Mouse (Mus musculus) lung, postnatal 0 days (tissue): ENCODE results near the gene Lama1. TPM values are rescaled to one million over a fixed set of nuclear protein-coding genes. Genes with fewer than 3 reads are reported as not detected.

Experiments
- ATAC-seq: fragments of 200-750 bp; cut with Nextera tagmentation; 2 replicates; pipeline ENCODE4 v1.8.0; 2017; ENCODE audit warnings: moderate library complexity
- DNase-seq: peaks from one replicate; pipeline ENCODE4 v3.0.0-alpha.2; 2016; ENCODE audit warnings: low spot score
- H3K27ac ChIP-seq: fragments of 300-500 bp; sonication (generic); 2 replicates; pipeline ENCODE4 v1.5.1; 2014; ENCODE audit warnings: antibody characterized with exemption, mild to moderate bottlenecking, low read length, mixed read lengths
- H3K27me3 ChIP-seq: fragments of 300-500 bp; sonication (generic); replicated peaks from 2 replicates; pipeline ENCODE4 v1.6.1; 2014; ENCODE audit warnings: low read length, mixed read lengths; ENCODE audit not compliant: insufficient read depth
- H3K36me3 ChIP-seq: fragments of 300-500 bp; sonication (generic); 2 replicates; pipeline ENCODE4 v1.6.1; 2014; ENCODE audit warnings: low read length, mixed read lengths; ENCODE audit not compliant: insufficient read depth
- H3K4me1 ChIP-seq: fragments of 300-500 bp; sonication (generic); 2 replicates; pipeline ENCODE4 v1.6.1; 2014; ENCODE audit warnings: antibody characterized with exemption, low read depth, low read length, mixed read lengths; ENCODE audit not compliant: insufficient read depth
- H3K4me2 ChIP-seq: fragments of 300-500 bp; sonication (generic); replicated peaks from 2 replicates; pipeline ENCODE4 v1.6.1; 2014; ENCODE audit warnings: low read depth, mild to moderate bottlenecking, low read length, moderate library complexity, mixed read lengths
- H3K4me3 ChIP-seq: fragments of 300-500 bp; sonication (generic); 2 replicates; pipeline ENCODE4 v1.5.1; 2014; ENCODE audit warnings: low read depth, low read length
- H3K9ac ChIP-seq: fragments of 300-500 bp; sonication (generic); replicated peaks from 2 replicates; pipeline ENCODE4 v1.6.1; 2014; ENCODE audit warnings: low read depth, mild to moderate bottlenecking
- H3K9me3 ChIP-seq: fragments of 300-500 bp; sonication (generic); 2 replicates; pipeline ENCODE4 v1.6.1; 2016; ENCODE audit warnings: low read length, mixed read lengths
- CTCF ChIP-seq: IDR thresholded peaks from 2 replicates; pipeline ENCODE4 v1.5.1; 2016; ENCODE audit warnings: antibody characterized with exemption, mild to moderate bottlenecking
- EP300 ChIP-seq: IDR thresholded peaks from 2 replicates; pipeline ENCODE4 v1.6.1; 2016; ENCODE audit warnings: antibody characterized with exemption, mild to moderate bottlenecking, control low read depth
- WGBS: fragments of 180-500 bp; shearing (Covaris S2); extraction: QIAGEN DNeasy Blood & Tissue Kit; methylation state at CpG from one replicate; pipeline ENCODE4 v1.1.7; 2014; 5-methylcytosine and 5-hydroxymethylcytosine counted together
- polyA plus RNA-seq: library from polyadenylated mRNA; unstranded; fragments of >200 nt; fragmentation: Nextera tagmentation; extraction: Ambion mirVana; gene quantifications from 2 replicates; pipeline ENCODE4 v1.2.1, GENCODE M21; 2015

Gene Lama1
- 0.56 and 0.80 TPM in 2 replicates for polyA plus RNA-seq

DNA sequence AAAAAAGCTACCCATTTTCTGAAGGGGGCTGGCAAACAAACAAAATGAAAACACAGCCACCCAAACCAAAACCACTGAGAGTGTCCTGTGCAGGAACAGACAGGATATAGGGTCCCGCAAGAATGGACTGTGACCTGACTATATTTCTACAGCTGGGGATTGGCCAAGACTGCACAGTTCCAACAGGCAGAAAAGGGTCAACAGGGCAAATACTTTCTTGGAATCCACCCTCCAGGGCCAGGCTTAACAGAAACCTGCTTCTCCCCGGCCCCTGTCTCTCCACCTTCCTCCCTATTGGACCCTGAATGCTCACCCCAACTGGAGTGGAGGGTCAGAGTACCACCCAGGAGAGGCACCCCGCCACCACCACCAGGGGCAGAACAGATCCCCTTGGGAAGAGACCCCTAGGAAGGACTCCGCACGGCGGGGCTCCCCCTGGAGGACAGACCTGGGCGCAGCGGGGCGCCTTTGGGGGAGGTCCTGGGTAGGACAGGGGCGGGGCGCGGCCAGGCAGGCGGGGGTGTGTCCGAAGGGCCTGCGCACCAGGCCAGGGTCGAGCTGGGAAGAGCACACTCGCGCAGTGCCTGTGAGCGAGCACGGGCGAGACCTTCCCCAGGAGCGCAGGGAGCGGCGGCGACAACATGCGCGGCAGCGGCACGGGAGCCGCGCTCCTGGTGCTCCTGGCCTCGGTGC is at the start of gene Lama1:
Gene Lama1 (plus strand): TSS at position 566 of the 693 bp plus-strand sequence.
- Histone ChIP-seq H3K4me3 (peak within 1 kb of the TSS; percentile 52), H3K4me2 (peak within 1 kb of the TSS; percentile 99), H3K4me1 (peaks cover 11% of the 10 kb centered on the region; the same call in 1 of the 2 replicates), H3K9me3 (no peaks in the 10 kb centered on the region), H3K36me3 (no peaks in the 10 kb centered on the region), H3K27me3 (peaks cover 6% of the 10 kb centered on the region; the same call in 1 of the 2 replicates), H3K9ac (0 out of 2 replicates have a peak within 1 kb of the TSS, but pooled peaks have one; percentile 3), H3K27ac (no peak within 1 kb of the TSS)
- 1% methylated on average over 29 of the region's 32 CpGs for WGBS
- ATAC-seq (peak; percentile 98), DNase-seq (peak; percentile 87)
- no peak for TF ChIP-seq EP300
- TF ChIP-seq CTCF, result peak; percentile 92

DNA sequence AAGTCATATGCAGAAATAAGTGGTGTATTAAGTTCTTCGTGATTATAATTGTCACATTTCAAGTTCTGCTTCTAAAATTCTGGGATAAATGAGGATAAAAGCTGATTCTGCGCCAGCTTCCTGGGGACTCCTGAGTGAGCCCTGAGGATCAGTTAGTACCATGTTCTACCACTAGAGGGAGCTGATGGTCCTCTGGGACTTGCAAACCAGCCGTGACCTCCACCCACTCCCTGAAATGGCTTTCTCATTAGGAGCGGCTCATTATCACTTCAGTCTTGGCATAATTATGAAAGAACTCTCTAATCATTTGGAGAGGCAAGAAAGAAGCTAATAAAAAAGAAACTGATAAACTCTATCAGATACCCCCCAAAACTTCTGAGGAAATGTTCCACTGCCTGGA is 45.6 kb upstream of the Lama1 start:
- no peaks in the 10 kb centered on the region for H3K36me3 ChIP-seq
- no peak overlapping the region for H3K27ac ChIP-seq
- peak; percentile 63 for DNase-seq
- no peak overlapping the region for H3K9ac ChIP-seq
- no peaks in the 10 kb centered on the region for H3K27me3 ChIP-seq
- no peak overlapping the region for H3K4me2 ChIP-seq
- no peaks in the 10 kb centered on the region for H3K9me3 ChIP-seq
- H3K4me1 ChIP-seq, result no peaks in the 10 kb centered on the region
- WGBS, result 10% methylated on average over 4 of the region's 4 CpGs
- no peak overlapping the region for H3K4me3 ChIP-seq
- TF ChIP-seq CTCF (peak; percentile 96), EP300 (no peak)
- peak; percentile 47 for ATAC-seq

- Histone ChIP-seq H3K9me3 (no peaks in the 10 kb centered on the region), H3K9ac (no peak overlapping the region), H3K27ac (no peak overlapping the region), H3K4me1 (no peaks in the 10 kb centered on the region), H3K4me3 (no peak overlapping the region), H3K27me3 (no peaks in the 10 kb centered on the region), H3K4me2 (no peak overlapping the region), H3K36me3 (no peaks in the 10 kb centered on the region)
- DNase-seq, result no peak
- no peak for ATAC-seq
- WGBS, result 70% methylated on average over 3 of the region's 3 CpGs
- TF ChIP-seq CTCF (no peak), EP300 (no peak)
Measured at GRCm38 (mm10) chr17:67664299-67664698, 32.8 kb upstream of the Lama1 start.

- Histone ChIP-seq H3K27me3 (no peaks in the 10 kb centered on the region), H3K4me2 (no peak overlapping the region), H3K4me3 (no peak overlapping the region), H3K36me3 (no peaks in the 10 kb centered on the region), H3K27ac (no peak overlapping the region), H3K9ac (no peak overlapping the region), H3K9me3 (no peaks in the 10 kb centered on the region), H3K4me1 (no peaks in the 10 kb centered on the region)
- no peak for TF ChIP-seq CTCF
- TF ChIP-seq EP300, result no peak
- ATAC-seq (no peak), DNase-seq (no peak)
- WGBS, result 58% methylated on average over 5 of the region's 5 CpGs
Measured at GRCm38 (mm10) chr17:67666981-67667380, 30.1 kb upstream of the Lama1 start.

DNA sequence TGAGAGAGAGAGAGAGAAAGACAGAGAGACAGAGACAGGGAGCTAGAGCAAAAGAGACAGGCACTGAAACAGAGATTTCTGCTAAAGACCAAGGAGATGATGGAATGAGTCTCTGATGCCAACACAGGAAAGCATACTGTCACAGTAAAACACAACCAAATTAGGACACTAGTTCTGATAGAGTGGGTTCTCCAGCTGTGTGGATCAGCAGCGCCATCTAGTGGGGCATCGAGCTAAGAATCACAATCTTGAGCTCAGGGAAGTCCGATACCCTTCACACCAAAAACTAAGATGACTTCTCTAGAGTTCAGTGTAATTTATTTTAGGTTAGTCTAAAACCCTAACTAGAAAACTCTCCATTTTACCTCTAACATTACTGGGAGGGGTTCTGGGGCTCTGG is 29.1 kb upstream of the Lama1 start:
- no peak overlapping the region for H3K9ac ChIP-seq
- no peaks in the 10 kb centered on the region for H3K9me3 ChIP-seq
- no peak overlapping the region for H3K4me3 ChIP-seq
- 13% methylated on average over 3 of the region's 3 CpGs for WGBS
- no peak overlapping the region for H3K4me2 ChIP-seq
- ATAC-seq (peak; percentile 58), DNase-seq (peak; percentile 78)
- H3K4me1 ChIP-seq, result no peaks in the 10 kb centered on the region
- no peaks in the 10 kb centered on the region for H3K27me3 ChIP-seq
- no peaks in the 10 kb centered on the region for H3K36me3 ChIP-seq
- H3K27ac ChIP-seq, result no peak overlapping the region
- TF ChIP-seq CTCF (peak; percentile 93), EP300 (no peak)

GRCm38 (mm10) chr17:67678576-67678975 is 18.5 kb upstream of the Lama1 start:
- H3K4me3 ChIP-seq, result no peak overlapping the region
- 54% methylated on average over 1 of the region's 1 CpGs for WGBS
- no peaks in the 10 kb centered on the region for H3K36me3 ChIP-seq
- H3K4me2 ChIP-seq, result no peak overlapping the region
- H3K9me3 ChIP-seq, result no peaks in the 10 kb centered on the region
- TF ChIP-seq EP300 (no peak), CTCF (no peak)
- no peak overlapping the region for H3K27ac ChIP-seq
- ATAC-seq (no peak), DNase-seq (no peak)
- no peaks in the 10 kb centered on the region for H3K27me3 ChIP-seq
- H3K4me1 ChIP-seq, result no peaks in the 10 kb centered on the region
- H3K9ac ChIP-seq, result no peak overlapping the region
